Mouse (Mus musculus) adrenal gland, adult (tissue): Measurements from ENCODE around the gene Abca9.

Experiments used
- DNase-seq, 2 experiments: peaks; one replicate each; pipeline ENCODE4 v3.0.0; 2022 to 2023; ENCODE audit warnings: low spot score in 1 of 2; ENCODE audit not compliant: inconsistent age in 2 of 2

Gene Abca9

GRCm38 (mm10) chr11:110072158-110072557, 95.8 kb downstream of the Abca9 start:
- DNase-seq, result no peak

- no peak for DNase-seq
Observed at GRCm38 (mm10) chr11:110061032-110061431, 107.0 kb downstream of the Abca9 start.

- DNase-seq, result no peak
Observed at GRCm38 (mm10) chr11:110060127-110060526, 107.9 kb downstream of the Abca9 start.

GRCm38 (mm10) chr11:110053681-110054080, 114.3 kb downstream of the Abca9 start:
- DNase-seq, result no peak
